Mouse (Mus musculus): Measurements from ENCODE around the gene Ccdc34.

DNA sequence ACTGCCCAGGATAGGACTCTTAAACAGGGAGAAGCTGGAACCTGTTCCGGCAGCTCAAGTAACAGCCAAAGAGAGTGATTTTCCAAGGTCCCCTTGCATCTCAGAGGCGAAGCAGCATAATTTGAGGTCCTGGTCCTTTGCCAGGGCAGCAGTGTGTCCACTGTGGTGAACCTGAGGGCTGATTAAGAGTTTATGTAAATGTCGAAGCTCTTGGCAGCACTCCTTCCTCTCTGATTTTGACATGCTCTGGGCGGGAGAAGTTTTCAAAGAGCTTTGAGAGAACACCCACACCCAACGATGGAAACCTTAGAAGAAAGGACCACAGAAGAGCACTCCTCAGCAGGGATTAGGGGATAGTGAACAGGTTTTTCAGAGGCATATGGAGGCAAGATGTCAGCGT lies 164.6 kb downstream of the Ccdc34 start:
- no peak for TF ChIP-seq CTCF (conservative IDR thresholded peaks at IDR 0.05; ENCODE audit: low read length)
- no peak for TF ChIP-seq POU5F1 (IDR thresholded peaks at IDR 0.05; ENCODE audit: borderline replicate concordance, low read length)
- TF ChIP-seq NANOG (IDR thresholded peaks at IDR 0.05; ENCODE audit: borderline replicate concordance, low read length), result no peak

Data from E14TG2a.4 (cell line).